Mouse (Mus musculus) granulocyte monocyte progenitor cell, adult 5-6 weeks (primary cell): ENCODE results near the gene Gm16485. TPM values are rescaled to one million over a fixed set of nuclear protein-coding genes. Genes with fewer than 3 reads are reported as not detected.
A peak's percentile ranks its signal among the peaks of the same experiment; 100 is the strongest.

Experiments
- ATAC-seq: replicated peaks from 2 replicates; pipeline ENCODE4 v1.8.0; 2016; ENCODE audit warnings: mild to moderate bottlenecking, moderate TSS enrichment, inconsistent platforms; ENCODE audit not compliant: poor library complexity, severe bottlenecking
- total RNA-seq, 2 experiments: library from RNA; stranded (forward) in 1 of 2; stranded (reverse) in 1 of 2; fragments of 200-712, 200-1000 nt in 1 of 2; fragments of >200 nt in 1 of 2; fragmentation: Nextera tagmentation in 1 of 2; gene quantifications; 2 replicates each; pipeline ENCODE4 v1.2.3; 2014 to 2017

The Gm16485 gene
- total RNA-seq (2014; fragmentation: Nextera tagmentation) (not detected in 2 replicates), total RNA-seq (2017) (not detected in 2 replicates)

DNA sequence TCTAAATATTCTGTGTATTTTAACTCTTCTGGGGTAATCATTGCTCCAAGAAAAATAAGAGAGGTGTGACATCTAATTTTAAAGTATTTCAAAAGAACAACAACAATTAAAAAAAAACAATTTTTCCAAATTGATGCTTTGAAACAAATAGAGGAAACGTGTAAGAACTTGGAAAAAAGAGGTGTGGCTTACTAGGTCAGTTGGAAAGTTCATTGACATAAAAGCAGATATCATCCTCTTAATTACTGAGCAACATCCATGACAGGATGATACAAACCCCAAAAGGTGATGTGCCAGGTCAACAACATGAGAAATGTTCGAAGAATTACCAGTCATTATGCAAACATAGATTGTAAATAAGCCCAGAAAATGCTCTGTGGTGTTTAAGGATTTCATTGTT, at the start of gene Gm16485:
Gene Gm16485 (plus strand): TSS at position 301 of the 400 bp plus-strand sequence.
- no peak for ATAC-seq

DNA sequence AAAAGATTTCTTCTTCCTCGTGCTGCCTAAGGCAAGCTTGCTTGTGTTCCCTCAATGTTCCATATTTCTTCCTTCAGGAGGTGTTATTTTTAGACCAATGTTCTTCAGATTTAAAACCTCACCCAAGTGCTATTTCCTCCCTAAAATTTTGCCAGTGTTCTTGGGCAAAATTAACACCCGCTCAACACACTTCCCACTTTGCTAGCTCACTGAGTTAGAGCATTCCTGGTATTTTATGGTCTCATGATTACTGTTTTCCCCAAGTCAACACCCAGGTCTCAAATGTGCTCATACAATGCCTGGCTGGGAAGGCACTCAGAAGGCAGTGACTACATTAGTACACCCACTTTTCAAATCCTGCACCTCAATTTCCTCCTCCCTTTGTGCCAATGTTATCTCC, 44.0 kb upstream of the Gm16485 start:
- no peak for ATAC-seq

DNA sequence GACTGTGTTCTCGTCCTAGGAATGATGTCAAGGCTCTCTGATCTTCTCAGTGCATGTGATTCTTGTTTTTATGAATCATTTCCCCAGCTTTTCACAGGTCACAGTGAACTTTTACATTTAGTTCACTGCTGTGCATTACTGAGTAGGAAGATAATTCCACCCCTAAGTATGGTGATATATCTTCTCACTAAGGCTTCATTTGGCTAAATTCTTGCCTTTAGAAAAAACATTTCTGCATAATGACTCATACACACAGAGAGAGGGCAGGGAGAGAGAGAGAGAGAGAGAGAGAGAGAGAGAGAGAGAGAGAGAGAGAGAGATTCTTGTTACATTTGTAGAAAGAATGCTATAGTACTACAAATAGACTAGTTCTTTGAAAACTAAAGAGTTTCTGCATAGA, 33.8 kb upstream of the Gm16485 start:
- ATAC-seq, result no peak

DNA sequence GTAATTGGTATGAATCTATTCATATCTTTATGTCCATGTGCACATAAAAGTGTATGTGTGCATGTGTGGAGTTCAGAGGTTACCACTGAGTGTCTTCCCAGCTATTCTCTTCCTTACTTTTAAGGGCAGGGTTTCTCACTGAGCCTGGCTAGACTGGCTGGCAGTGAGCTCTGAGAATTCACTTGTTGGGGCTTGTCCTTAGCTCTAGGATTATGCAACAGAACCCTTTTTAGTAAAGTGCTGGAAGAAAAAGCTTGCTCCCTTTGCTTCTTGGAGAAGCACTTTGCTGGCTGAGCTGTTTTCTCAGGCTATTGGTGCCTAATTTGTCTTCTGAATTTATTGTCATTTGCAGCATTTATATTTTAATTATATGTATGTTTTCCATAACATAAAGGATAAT, 18.3 kb upstream of the Gm16485 start:
- no peak for ATAC-seq

DNA sequence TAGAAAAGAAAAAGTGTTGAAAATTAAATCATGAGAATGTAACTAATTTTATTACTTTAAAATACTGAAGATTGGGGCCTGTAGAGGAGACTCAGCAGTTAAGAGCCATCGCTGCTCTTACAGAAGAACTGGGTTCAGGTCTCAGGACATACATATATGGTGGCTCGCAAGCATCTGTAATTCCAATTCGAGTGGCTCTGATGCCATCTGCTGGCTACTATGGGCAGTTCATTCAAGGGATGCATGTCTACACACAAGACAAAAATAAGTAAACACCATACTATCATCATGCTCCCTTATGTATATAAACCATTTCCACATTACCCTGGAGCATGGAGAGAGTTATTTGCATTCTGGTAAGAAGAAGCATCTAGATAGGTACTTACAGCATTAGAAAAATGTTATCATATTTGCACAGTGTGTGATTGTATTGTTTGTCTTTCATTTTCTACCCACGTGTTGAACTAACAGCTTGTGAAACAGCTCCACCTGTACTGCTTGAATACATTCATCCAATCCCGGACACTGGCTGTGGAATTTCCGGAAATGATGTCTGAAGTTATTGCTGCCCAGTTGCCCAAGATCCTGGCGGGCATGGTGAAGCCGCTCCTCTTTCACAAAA, 7.0 kb upstream of the Gm16485 start:
- ATAC-seq, result peak; percentile 79; the same call in 1 of the 2 replicates

DNA sequence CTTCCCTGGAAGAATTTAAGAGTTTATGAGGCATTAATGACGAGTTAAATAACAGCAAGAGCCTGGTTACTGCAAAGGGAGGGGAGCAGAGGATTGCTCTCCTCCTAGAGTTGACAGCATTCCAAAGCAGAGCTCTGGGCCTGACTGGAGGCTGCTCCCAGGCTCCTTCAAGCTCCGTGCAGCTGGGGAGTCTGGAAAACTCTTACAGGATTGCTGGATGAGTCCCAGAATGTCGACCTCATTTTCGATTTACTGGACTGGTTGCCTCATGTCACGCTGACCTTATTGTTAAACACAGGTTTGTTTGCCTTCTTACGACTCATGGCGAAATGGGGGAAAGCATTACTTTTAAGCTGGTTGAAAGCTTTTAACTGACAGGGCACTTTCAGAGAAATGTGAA, 1.4 kb upstream of the Gm16485 start:
- ATAC-seq, result no peak

DNA sequence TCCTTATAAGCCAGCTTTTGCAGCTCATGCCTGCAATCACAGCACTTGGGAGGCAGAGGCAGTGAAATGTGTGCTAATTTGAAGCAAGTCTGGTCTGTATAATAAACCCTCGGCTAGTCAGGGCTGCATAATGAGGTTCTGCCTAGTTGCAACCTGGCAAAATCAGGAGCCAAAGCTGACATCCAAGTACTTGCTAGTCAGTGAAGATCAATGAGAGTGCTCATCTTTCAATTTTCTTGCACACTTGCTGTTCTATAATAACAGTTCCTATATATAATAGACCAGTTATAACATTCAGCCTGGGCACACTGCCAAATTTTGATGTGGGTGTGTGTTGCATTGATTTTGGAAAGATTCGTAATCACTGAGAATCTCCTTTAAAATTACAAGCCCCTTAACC, 6.2 kb downstream of the Gm16485 start:
- ATAC-seq, result no peak

DNA sequence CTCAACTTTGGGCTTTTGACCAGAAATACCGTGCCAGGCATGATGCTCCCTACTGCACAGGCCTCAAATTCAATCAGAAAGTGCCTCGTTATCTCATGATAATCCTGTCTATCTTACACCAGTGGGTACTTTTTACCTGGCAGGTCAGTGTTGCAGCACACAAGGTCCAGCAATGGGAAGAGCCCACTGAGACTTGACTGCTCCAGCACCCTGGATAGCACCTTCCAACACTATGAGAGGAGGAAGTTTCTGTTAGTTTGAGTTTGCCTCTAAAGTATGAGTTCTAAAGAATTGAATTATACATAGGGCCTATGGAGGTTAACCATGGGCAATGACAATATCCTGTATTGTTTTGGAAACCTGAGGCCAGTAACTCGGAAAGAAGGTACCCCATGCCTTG, 10.7 kb downstream of the Gm16485 start:
- ATAC-seq, result no peak

DNA sequence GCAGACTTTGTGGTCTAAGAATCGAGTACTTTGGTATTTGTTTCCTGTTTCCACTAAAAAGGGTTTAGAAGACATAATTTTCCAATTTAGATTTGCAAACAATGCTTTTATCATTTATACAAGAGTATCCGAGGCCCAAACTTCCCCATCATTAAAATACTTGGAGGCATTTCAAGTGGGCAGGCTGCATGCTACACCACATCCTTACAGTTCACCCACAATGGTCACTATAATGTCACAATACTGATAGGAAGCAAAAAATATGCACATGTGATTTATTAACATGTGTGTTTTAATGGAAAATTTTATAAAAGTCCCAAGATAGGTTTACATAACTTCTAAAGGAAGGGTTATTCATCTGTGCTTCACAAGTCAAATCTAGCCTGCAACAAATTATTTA, 24.9 kb downstream of the Gm16485 start:
- peak; percentile 58 for ATAC-seq

DNA sequence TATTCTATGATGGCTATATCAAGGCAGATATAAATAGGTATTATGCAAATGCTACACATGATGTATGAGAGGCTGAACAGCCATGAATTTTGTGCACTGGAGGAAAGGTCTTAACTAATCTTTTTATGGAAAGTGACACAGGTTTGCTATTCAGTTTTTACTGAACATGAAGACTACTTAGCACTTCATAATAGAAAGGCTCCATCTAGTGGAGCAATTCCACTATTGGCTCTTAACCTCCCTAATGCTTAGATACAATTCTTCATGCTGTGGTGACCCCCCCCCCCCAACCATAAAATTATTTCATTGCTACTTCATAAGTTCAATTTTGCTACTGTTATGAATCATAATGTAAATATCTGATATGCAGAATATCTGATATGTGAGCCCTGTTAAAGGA, 29.6 kb downstream of the Gm16485 start:
- no peak for ATAC-seq

DNA sequence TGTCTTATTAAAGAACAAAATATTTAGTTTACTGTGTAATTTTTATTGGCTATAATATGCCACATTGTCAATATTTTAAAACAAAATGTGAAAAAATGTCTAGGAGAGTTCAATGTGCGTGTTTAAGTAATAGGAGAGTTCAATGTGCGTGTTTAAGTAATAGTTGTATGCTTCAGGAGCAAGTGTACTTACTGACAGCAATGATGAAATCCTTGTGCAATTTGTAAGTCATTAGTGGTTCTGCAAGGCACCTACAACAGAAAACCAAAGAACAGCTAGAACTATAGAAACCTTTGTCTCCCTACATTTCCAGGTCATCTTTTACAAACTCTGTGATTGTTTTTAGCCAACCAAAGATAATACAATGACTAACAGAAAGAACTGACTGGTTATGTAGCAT, 43.5 kb downstream of the Gm16485 start:
- ATAC-seq, result no peak

Other genes starting within 250 kb of the Gm16485 start
- gene Pgr, start 72.0 kb upstream of the Gm16485 start, total RNA-seq (2014; fragmentation: Nextera tagmentation), result not detected in 2 replicates
- not detected in 2 replicates for gene Pgr, start 72.0 kb upstream of the Gm16485 start, total RNA-seq (2017)